Mouse (Mus musculus) small intestine, adult 2 months (tissue): ENCODE measurements around the gene Zdhhc17. TPM values are rescaled to one million over a fixed set of nuclear protein-coding genes. Genes with fewer than 3 reads are reported as not detected.

Experiments used
- H3K27ac ChIP-seq: fragments of 200-500 bp; 2 replicates; pipeline ENCODE4 v1.5.1; 2012; ENCODE audit warnings: low read depth, low read length, control low read depth, inconsistent platforms; ENCODE audit not compliant: insufficient read depth
- H3K27me3 ChIP-seq: fragments of 200-500 bp; 2 replicates; pipeline ENCODE4 v1.6.1; 2012; ENCODE audit warnings: mild to moderate bottlenecking, moderate library complexity, low read length, inconsistent platforms; ENCODE audit not compliant: control insufficient read depth, insufficient read depth
- H3K36me3 ChIP-seq: fragments of 200-500 bp; 2 replicates; pipeline ENCODE4 v1.6.1; 2012; ENCODE audit warnings: mild to moderate bottlenecking, low read length, control low read depth, inconsistent platforms; ENCODE audit not compliant: control insufficient read depth, insufficient read depth
- H3K4me1 ChIP-seq: fragments of 200-500 bp; 2 replicates; pipeline ENCODE4 v1.6.1; 2012; ENCODE audit warnings: low read length, inconsistent platforms, mixed read lengths; ENCODE audit not compliant: control insufficient read depth, insufficient read depth, insufficient read length
- H3K4me3 ChIP-seq: fragments of 200-500 bp; 2 replicates; pipeline ENCODE4 v1.5.1; 2012; ENCODE audit warnings: low read depth, mild to moderate bottlenecking, control low read depth, inconsistent platforms, low read length, moderate library complexity
- CTCF ChIP-seq: fragments of 200-500 bp; IDR thresholded peaks from 2 replicates; pipeline ENCODE4 v1.5.1; 2012; ENCODE audit warnings: low read depth, mild to moderate bottlenecking, control low read depth, inconsistent platforms, low read length, moderate library complexity, mixed read lengths; ENCODE audit not compliant: insufficient replicate concordance, insufficient read length; ENCODE audit errors: extremely low read depth
- POLR2A ChIP-seq: fragments of 200-500 bp; IDR thresholded peaks from 2 replicates; pipeline ENCODE4 v1.6.1; 2012; ENCODE audit warnings: low read depth, mild to moderate bottlenecking, control low read depth, inconsistent platforms, low read length, moderate library complexity
- WGBS: fragments of 180-500 bp; shearing (Covaris S2); methylation state at CpG from one replicate; pipeline ENCODE4 v1.1.7; 2018; 5-methylcytosine and 5-hydroxymethylcytosine counted together
- polyA plus RNA-seq: library from polyadenylated mRNA; depleted of rRNA; stranded (reverse); fragments of >200 nt; gene quantifications from 2 replicates; pipeline ENCODE4 v1.2.3, GENCODE M21; 2012; rRNA removed

Zdhhc17 gene
- polyA plus RNA-seq, 1 experiment, result 4.7 TPM

DNA sequence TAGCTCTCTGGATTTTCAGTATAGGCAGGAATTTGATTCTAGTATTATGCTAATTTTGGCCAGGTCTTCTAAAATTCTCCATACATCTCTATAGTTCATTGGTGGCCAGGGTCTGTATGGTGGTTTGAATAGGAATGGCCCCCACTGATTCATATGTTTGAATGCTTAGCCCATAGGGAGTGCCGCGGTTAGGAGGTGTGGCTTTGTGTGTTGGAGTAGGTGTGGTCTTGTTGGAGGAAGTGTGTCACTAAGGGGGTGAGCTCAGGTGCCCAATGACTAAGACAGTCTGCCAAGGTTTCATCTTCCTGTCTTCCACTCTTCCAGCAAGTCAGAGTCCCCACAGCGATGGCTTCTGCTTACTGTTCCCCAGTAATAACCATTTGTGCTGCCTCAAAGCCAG is 106.1 kb downstream of the Zdhhc17 start:
- H3K4me1 ChIP-seq, result no peaks in the 10 kb centered on the region
- 92% methylated on average over 3 of the region's 3 CpGs for WGBS
- H3K27me3 ChIP-seq, result no peaks in the 10 kb centered on the region
- TF ChIP-seq POLR2A (no peak), CTCF (no peak)
- no peak overlapping the region for H3K27ac ChIP-seq
- H3K4me3 ChIP-seq, result no peak overlapping the region
- H3K36me3 ChIP-seq, result no peaks in the 10 kb centered on the region

DNA sequence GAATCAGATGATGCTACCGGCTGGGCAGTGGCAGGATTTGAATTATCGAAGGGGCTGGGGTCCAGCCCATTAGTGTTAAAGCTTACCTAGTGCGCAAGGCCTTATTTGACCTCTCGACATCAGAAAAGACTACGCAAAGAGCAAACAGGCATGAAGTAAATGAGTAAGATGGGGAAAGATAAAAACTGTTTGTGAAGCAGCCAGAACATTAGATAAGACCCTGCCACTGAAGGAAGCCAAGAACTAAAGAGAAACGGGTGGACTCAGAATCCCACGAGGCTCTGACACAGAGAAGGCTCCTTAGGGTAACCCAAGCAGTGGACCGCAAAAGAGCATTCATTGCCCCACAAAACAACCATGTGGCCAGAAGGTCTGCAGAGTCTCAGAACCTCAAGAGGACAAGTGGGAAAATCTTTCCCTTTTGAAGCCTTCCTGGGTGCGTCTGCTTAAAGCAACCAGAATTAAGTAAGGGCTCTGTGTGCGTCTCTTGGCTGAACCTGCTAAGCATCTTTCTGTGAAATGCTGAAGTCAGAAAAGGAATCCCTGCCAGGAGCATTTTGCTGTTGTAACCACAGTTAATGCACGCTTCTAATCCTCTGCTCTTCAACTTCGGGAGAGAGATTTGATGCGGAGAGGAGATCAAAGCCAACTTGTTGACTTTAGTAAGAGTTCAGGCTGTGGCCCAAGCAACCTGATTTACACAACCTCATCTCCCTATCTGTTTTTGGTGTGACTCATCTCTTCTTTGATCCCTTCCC is 110.0 kb downstream of the Zdhhc17 start:
- Histone ChIP-seq H3K27me3 (no peaks in the 10 kb centered on the region), H3K36me3 (no peaks in the 10 kb centered on the region), H3K4me1 (no peaks in the 10 kb centered on the region), H3K4me3 (no peak overlapping the region), H3K27ac (no peak overlapping the region)
- WGBS, result 55% methylated on average over 13 of the region's 13 CpGs
- TF ChIP-seq POLR2A (no peak), CTCF (no peak)

Other genes with a start within 250 kb of the Zdhhc17 start
- 19.2 and 44.9 TPM in 2 replicates for gene Csrp2, start 90.4 kb downstream of the Zdhhc17 start, polyA plus RNA-seq
- 0.67 and 1.1 TPM in 2 replicates for gene Osbpl8, start 154.6 kb upstream of the Zdhhc17 start, polyA plus RNA-seq